ENCODE assay signal across 14 mouse cellular contexts in genomic region chr4:97202986-97203385, GRCm38 (mm10). TPM values are rescaled to one million over a fixed set of nuclear protein-coding genes. Genes with fewer than 3 reads are reported as not detected.
"Had no signal": no experiment of that assay in that cellular context is flagged by ENCODE, and none has a peak within 500 bp of the region (broad histone marks: within the 10 kb centered on the region; RNA-seq: fewer than 3 reads in every experiment).

No protein-coding gene starts in this region.

RNA-seq across cellular contexts. Expression of gene Gm10192, which starts 20.0 kb away (rescaled TPM):
- polyA plus RNA-seq: liver, postnatal 0 days; lung, adult 2 months; lung, embryonic 15.5 days; lung, postnatal 0 days; macrophage; midbrain, embryonic 11.5 days; midbrain, embryonic 13.5 days; midbrain, embryonic 15.5 days; midbrain, postnatal 0 days; neural tube, embryonic 12.5 days; neural tube, embryonic 14.5 days; spleen, adult 2 months; stomach, embryonic 15.5 days; thymus, postnatal 0 days had no signal
